Mouse (Mus musculus): ENCODE results near the gene Epb41. TPM values are rescaled to one million over a fixed set of nuclear protein-coding genes. Genes with fewer than 3 reads are reported as not detected.

Gene Epb41
- total RNA-seq, 2 experiments from 2014 or later, result 144 to 184 TPM

Small RNA genes within 50 kb of the gene (microRNA-seq; reads per million reads assigned to microRNA genes)
- gene Gm27445, result not detected

Other genes starting within 250 kb of the Epb41 start
- gene Ptpru, start 237.0 kb downstream of the Epb41 start, total RNA-seq (2021), result 1 to 10 TPM; 2.8 to 7.4 TPM
- gene Mecr, start 231.9 kb downstream of the Epb41 start, total RNA-seq (2021), result 10 to 100 TPM; 25.5 to 26.5 TPM
- 10 to 100 TPM; 32.8 to 38.4 TPM for gene Srsf4, start 201.7 kb downstream of the Epb41 start, total RNA-seq (2021)
- 1 to 10 TPM; 5.9 to 9.6 TPM for gene Tmem200b, start 153.6 kb downstream of the Epb41 start, total RNA-seq (2021)
- gene Gm10300, start 624 bp downstream of the Epb41 start, total RNA-seq (2021), result under 1 TPM in 1 of 2 experiments, not detected in 1; 0.17 TPM
- gene Oprd1, start 69.2 kb upstream of the Epb41 start, total RNA-seq (2021), result under 1 TPM; 0.20 to 0.23 TPM
- gene Ythdf2, start 137.0 kb upstream of the Epb41 start, total RNA-seq (2021), result 10 to 100 TPM; 26.1 to 27.9 TPM
- gene Gmeb1, start 186.3 kb upstream of the Epb41 start, total RNA-seq (2021), result 10 to 100 TPM; 10.5 to 11.5 TPM
- gene Taf12, start 199.1 kb upstream of the Epb41 start, total RNA-seq (2021), result 10 to 100 TPM; 30.2 TPM
- 1 to 10 TPM in 1 of 2 experiments, under 1 TPM in 1; 0.57 to 1.1 TPM for gene Rab42, start 228.1 kb upstream of the Epb41 start, total RNA-seq (2021)